Mouse (Mus musculus) heart, embryonic 10.5 days (tissue): Measurements from ENCODE around the gene Anapc11. TPM values are rescaled to one million over a fixed set of nuclear protein-coding genes. Genes with fewer than 3 reads are reported as not detected.
A peak's percentile ranks its signal among the peaks of the same experiment; 100 is the strongest.

Source experiments
- DNase-seq: peaks from one replicate; pipeline ENCODE4 v3.0.0-alpha.2; 2017; ENCODE audit warnings: low spot score
- H3K27ac ChIP-seq: fragments of 300-500 bp; sonication (generic); 2 replicates; pipeline ENCODE4 v1.5.1; 2016; ENCODE audit warnings: mild to moderate bottlenecking
- H3K27me3 ChIP-seq: fragments of 300-500 bp; sonication (generic); 2 replicates; pipeline ENCODE4 v1.6.1; 2016; ENCODE audit warnings: mild to moderate bottlenecking; ENCODE audit not compliant: poor library complexity, insufficient read depth, severe bottlenecking
- H3K36me3 ChIP-seq: fragments of 300-500 bp; sonication (generic); 2 replicates; pipeline ENCODE4 v1.6.1; 2016; ENCODE audit warnings: mild to moderate bottlenecking, moderate library complexity
- H3K4me1 ChIP-seq: fragments of 300-500 bp; sonication (generic); 2 replicates; pipeline ENCODE4 v1.6.1; 2016; ENCODE audit warnings: mild to moderate bottlenecking
- H3K4me3 ChIP-seq: fragments of 300-500 bp; sonication (generic); 2 replicates; pipeline ENCODE4 v1.5.1; 2016; ENCODE audit warnings: mild to moderate bottlenecking, moderate library complexity
- H3K9me3 ChIP-seq: fragments of 300-500 bp; sonication (generic); 2 replicates; pipeline ENCODE4 v1.6.1; 2016; ENCODE audit warnings: mild to moderate bottlenecking, moderate library complexity
- WGBS: fragments of 180-500 bp; shearing (Covaris S2); methylation state at CpG from one replicate; pipeline ENCODE4 v1.1.7; 2016; 5-methylcytosine and 5-hydroxymethylcytosine counted together
- microRNA-seq: library from miRNA; unstranded; fragments of <30 nt; microRNA quantifications from one replicate; pipeline ENCODE4, GENCODE M21; 2017
- polyA plus RNA-seq: library from polyadenylated mRNA; unstranded; fragments of >200 nt; fragmentation: Nextera tagmentation; extraction: Ambion mirVana; gene quantifications from 2 replicates; pipeline ENCODE4 v1.2.1, GENCODE M21; 2016

Gene Anapc11
- polyA plus RNA-seq, 1 experiment from 2014 or later, result 186 TPM

GRCm38 (mm10) chr11:120641255-120641654, 43.0 kb downstream of the Anapc11 start:
- H3K36me3 ChIP-seq, result no peaks in the 10 kb centered on the region
- no peak overlapping the region for H3K27ac ChIP-seq
- 56% methylated on average over 9 of the region's 9 CpGs for WGBS
- no peaks in the 10 kb centered on the region for H3K9me3 ChIP-seq
- H3K4me1 ChIP-seq, result peaks cover 29% of the 10 kb centered on the region
- no peak overlapping the region for H3K4me3 ChIP-seq
- no peak for DNase-seq
- H3K27me3 ChIP-seq, result peaks cover 20% of the 10 kb centered on the region

- Histone ChIP-seq H3K36me3 (no peaks in the 10 kb centered on the region), H3K27ac (0 out of 2 replicates have a peak overlapping the region, but pooled peaks have one; percentile 0), H3K9me3 (no peaks in the 10 kb centered on the region), H3K27me3 (peaks cover 23% of the 10 kb centered on the region), H3K4me3 (no peak overlapping the region), H3K4me1 (peaks cover 31% of the 10 kb centered on the region)
- no peak for DNase-seq
- WGBS, result 87% methylated on average over 8 of the region's 8 CpGs
Observed at GRCm38 (mm10) chr11:120641869-120642268, 43.6 kb downstream of the Anapc11 start.

- H3K27ac ChIP-seq, result peak overlapping the region; percentile 86
- H3K9me3 ChIP-seq, result no peaks in the 10 kb centered on the region
- DNase-seq, result no peak
- H3K27me3 ChIP-seq, result peaks cover 27% of the 10 kb centered on the region
- H3K4me1 ChIP-seq, result peaks cover 43% of the 10 kb centered on the region
- WGBS, result 4% methylated on average over 18 of the region's 18 CpGs
- peak overlapping the region; percentile 68 for H3K4me3 ChIP-seq
- no peaks in the 10 kb centered on the region for H3K36me3 ChIP-seq
Observed at GRCm38 (mm10) chr11:120642939-120643600, 44.8 kb downstream of the Anapc11 start.

- H3K36me3 ChIP-seq, result no peaks in the 10 kb centered on the region
- peak within 1 kb of the TSS; percentile 68 for H3K4me3 ChIP-seq
- WGBS, result under 1% methylated on average over 15 of the region's 15 CpGs
- H3K4me1 ChIP-seq, result peaks cover 46% of the 10 kb centered on the region
- peak within 1 kb of the TSS; percentile 86 for H3K27ac ChIP-seq
- H3K27me3 ChIP-seq, result peaks cover 27% of the 10 kb centered on the region
- DNase-seq, result peak; percentile 98
- H3K9me3 ChIP-seq, result no peaks in the 10 kb centered on the region
Observed at GRCm38 (mm10) chr11:120643601-120643987, 45.4 kb downstream of the Anapc11 start, which contains the start of gene Pycr1. Pycr1 (minus strand) TSS chr11:120643769.

- Histone ChIP-seq H3K27me3 (peaks cover 14% of the 10 kb centered on the region; the same call in 1 of the 2 replicates), H3K9me3 (no peaks in the 10 kb centered on the region), H3K36me3 (no peaks in the 10 kb centered on the region), H3K4me1 (peaks cover 34% of the 10 kb centered on the region), H3K4me3 (peak overlapping the region; percentile 57), H3K27ac (peak overlapping the region; percentile 88)
- peak; percentile 75 for DNase-seq
- whole genome bisulfite sequencing, result 66% methylated on average over 35 of the region's 35 CpGs
Observed at GRCm38 (mm10) chr11:120647047-120647830, 49.0 kb downstream of the Anapc11 start.

GRCm38 (mm10) chr11:120648001-120648476, 49.8 kb downstream of the Anapc11 start, which contains the start of gene Myadml2:
Myadml2 (minus strand) TSS chr11:120648158.
- Histone ChIP-seq H3K27me3 (peaks cover 8% of the 10 kb centered on the region; the same call in 1 of the 2 replicates), H3K27ac (peak within 1 kb of the TSS; percentile 88), H3K9me3 (no peaks in the 10 kb centered on the region), H3K4me1 (peaks cover 26% of the 10 kb centered on the region), H3K4me3 (peak within 1 kb of the TSS; percentile 57), H3K36me3 (no peaks in the 10 kb centered on the region)
- WGBS, result 3% methylated on average over 13 of the region's 13 CpGs
- no peak for DNase-seq

- WGBS, result 63% methylated on average over 3 of the region's 3 CpGs
- Histone ChIP-seq H3K36me3 (no peaks in the 10 kb centered on the region), H3K27ac (no peak overlapping the region), H3K4me1 (peaks cover 19% of the 10 kb centered on the region), H3K9me3 (no peaks in the 10 kb centered on the region), H3K27me3 (peaks cover 27% of the 10 kb centered on the region), H3K4me3 (no peak overlapping the region)
- no peak for DNase-seq
Observed at GRCm38 (mm10) chr11:120651872-120652271, 53.7 kb downstream of the Anapc11 start.

- no peak overlapping the region for H3K4me3 ChIP-seq
- no peaks in the 10 kb centered on the region for H3K9me3 ChIP-seq
- H3K36me3 ChIP-seq, result no peaks in the 10 kb centered on the region
- peaks cover 51% of the 10 kb centered on the region for H3K27me3 ChIP-seq
- WGBS, result 61% methylated on average over 3 of the region's 3 CpGs
- H3K27ac ChIP-seq, result no peak overlapping the region
- no peak for DNase-seq
- peaks cover 14% of the 10 kb centered on the region for H3K4me1 ChIP-seq
Observed at GRCm38 (mm10) chr11:120654741-120655140, 56.5 kb downstream of the Anapc11 start.

GRCm38 (mm10) chr11:120657301-120657700, 59.1 kb downstream of the Anapc11 start:
- no peak overlapping the region for H3K27ac ChIP-seq
- no peaks in the 10 kb centered on the region for H3K9me3 ChIP-seq
- peaks cover 76% of the 10 kb centered on the region for H3K27me3 ChIP-seq
- peaks cover 33% of the 10 kb centered on the region for H3K4me1 ChIP-seq
- no peak overlapping the region for H3K4me3 ChIP-seq
- H3K36me3 ChIP-seq, result no peaks in the 10 kb centered on the region
- DNase-seq, result no peak
- WGBS, result 78% methylated on average over 4 of the region's 4 CpGs

Small RNAs within 50 kb of the gene (microRNA-seq; reads per million reads assigned to microRNA genes)
- 1.3 reads per million for gene Mir6936

Other genes with a start within 250 kb of the Anapc11 start
- gene Actg1, start 249.9 kb upstream of the Anapc11 start, polyA plus RNA-seq, result 1,513 and 2,033 TPM in 2 replicates
- 0.25 and 0.49 TPM in 2 replicates for gene Fscn2, start 236.9 kb upstream of the Anapc11 start, polyA plus RNA-seq
- gene Faap100, start 219.7 kb upstream of the Anapc11 start, polyA plus RNA-seq, result 32.5 and 35.9 TPM in 2 replicates
- gene Nploc4, start 160.7 kb upstream of the Anapc11 start, polyA plus RNA-seq, result 43.0 and 49.6 TPM in 2 replicates
- gene Tspan10, start 155.8 kb upstream of the Anapc11 start, polyA plus RNA-seq, result not detected in 2 replicates
- gene Pde6g, start 144.9 kb upstream of the Anapc11 start, polyA plus RNA-seq, result 0.44 TPM in 1 of 2 replicates, not detected in the other
- gene Oxld1, start 140.4 kb upstream of the Anapc11 start, polyA plus RNA-seq, result 16.7 and 17.6 TPM in 2 replicates
- 27.0 and 36.1 TPM in 2 replicates for gene Ccdc137, start 140.3 kb upstream of the Anapc11 start, polyA plus RNA-seq
- 46.0 and 52.2 TPM in 2 replicates for gene Arl16, start 130.8 kb upstream of the Anapc11 start, polyA plus RNA-seq
- gene Mrpl12, start 113.8 kb upstream of the Anapc11 start, polyA plus RNA-seq, result 259 and 270 TPM in 2 replicates
- gene Slc25a10, start 106.6 kb upstream of the Anapc11 start, polyA plus RNA-seq, result 55.6 and 56.6 TPM in 2 replicates
- 0.26 and 2.2 TPM in 2 replicates for gene Gcgr, start 67.7 kb upstream of the Anapc11 start, polyA plus RNA-seq
- gene Mcrip1, start 48.7 kb upstream of the Anapc11 start, polyA plus RNA-seq, result 153 and 186 TPM in 2 replicates
- not detected in 2 replicates for gene Ppp1r27, start 47.3 kb upstream of the Anapc11 start, polyA plus RNA-seq
- gene P4hb, start 25.2 kb upstream of the Anapc11 start, polyA plus RNA-seq, result 550 and 670 TPM in 2 replicates
- gene Arhgdia, start 16.8 kb upstream of the Anapc11 start, polyA plus RNA-seq, result 587 and 673 TPM in 2 replicates
- 365 and 444 TPM in 2 replicates for gene Alyref, start 56 bp upstream of the Anapc11 start, polyA plus RNA-seq
- 4.8 and 7.0 TPM in 2 replicates for gene Npb, start 10.1 kb downstream of the Anapc11 start, polyA plus RNA-seq
- 119 and 130 TPM in 2 replicates for gene Pcyt2, start 19.5 kb downstream of the Anapc11 start, polyA plus RNA-seq
- 25.6 and 29.5 TPM in 2 replicates for gene Sirt7, start 26.8 kb downstream of the Anapc11 start, polyA plus RNA-seq
- gene Mafg, start 35.2 kb downstream of the Anapc11 start, polyA plus RNA-seq, result 22.7 and 28.2 TPM in 2 replicates
- gene Pycr1, start 45.3 kb downstream of the Anapc11 start, polyA plus RNA-seq, result 28.5 and 29.9 TPM in 2 replicates
- 6.7 and 9.3 TPM in 2 replicates for gene Myadml2, start 49.7 kb downstream of the Anapc11 start, polyA plus RNA-seq
- 1.6 and 5.8 TPM in 2 replicates for gene Notum, start 62.8 kb downstream of the Anapc11 start, polyA plus RNA-seq
- 127 and 134 TPM in 2 replicates for gene Aspscr1, start 74.6 kb downstream of the Anapc11 start, polyA plus RNA-seq
- gene Cenpx, start 115.3 kb downstream of the Anapc11 start, polyA plus RNA-seq, result 124 and 136 TPM in 2 replicates
- gene Lrrc45, start 115.5 kb downstream of the Anapc11 start, polyA plus RNA-seq, result 31.7 and 43.6 TPM in 2 replicates
- 6.9 and 13.8 TPM in 2 replicates for gene Rac3, start 123.0 kb downstream of the Anapc11 start, polyA plus RNA-seq
- 8.8 and 10.6 TPM in 2 replicates for gene Dcxr, start 128.9 kb downstream of the Anapc11 start, polyA plus RNA-seq
- gene Cbr2, start 133.7 kb downstream of the Anapc11 start, polyA plus RNA-seq, result 1.1 and 1.3 TPM in 2 replicates
- gene Hmga1b, start 164.4 kb downstream of the Anapc11 start, polyA plus RNA-seq, result 6.4 and 7.7 TPM in 2 replicates
- gene Rfng, start 185.8 kb downstream of the Anapc11 start, polyA plus RNA-seq, result 28.4 and 30.4 TPM in 2 replicates
- 184 and 208 TPM in 2 replicates for gene Gps1, start 185.9 kb downstream of the Anapc11 start, polyA plus RNA-seq
- gene Dus1l, start 198.0 kb downstream of the Anapc11 start, polyA plus RNA-seq, result 70.5 and 88.8 TPM in 2 replicates
- gene Fasn, start 226.1 kb downstream of the Anapc11 start, polyA plus RNA-seq, result 55.2 and 74.9 TPM in 2 replicates